In genomic region chr12:97978178-97978651, GRCm38 (mm10) we compare ENCODE assay signal across 19 mouse cellular contexts.
DNase-seq lines count a peak whose midpoint lies in the region; ATAC-seq and TF ChIP-seq lines count a peak whose summit lies in the region.
"Had no signal": no experiment of that assay in that cellular context is flagged by ENCODE, and none has a peak within 500 bp of the region (broad histone marks: within the 10 kb centered on the region; RNA-seq: fewer than 3 reads in every experiment).

No protein-coding gene starts in this region.

- H3K4me1 ChIP-seq in cerebellum, adult 2 months (ENCODE audit: control insufficient read depth, insufficient read depth, low read length), result no peaks in the 10 kb centered on the region; the same call in 1 of the 2 replicates
- no peaks in the 10 kb centered on the region for H3K4me1 ChIP-seq in hindbrain, embryonic 15.5 days (replicated peaks)
- peaks cover 11% of the 10 kb centered on the region; the same call in 1 of the 2 replicates for H3K4me1 ChIP-seq in hindbrain, embryonic 13.5 days (replicated peaks)
- H3K4me1 ChIP-seq in forebrain, embryonic 15.5 days, result peaks cover 13% of the 10 kb centered on the region
- H3K4me1 ChIP-seq in midbrain, postnatal 0 days (ENCODE audit: insufficient read depth, low read length), result no peaks in the 10 kb centered on the region
- H3K4me1 ChIP-seq in neural tube, embryonic 15.5 days, result peaks cover 6% of the 10 kb centered on the region; the same call in 1 of the 2 replicates
- H3K4me1 ChIP-seq: embryonic facial prominence, embryonic 13.5 days; intestine, embryonic 15.5 days; liver, embryonic 13.5 days; neural tube, embryonic 12.5 days had no signal

- 12% methylated on average over 8 of the region's 8 CpGs for WGBS in cerebellum, adult 2 months
- WGBS in hindbrain, embryonic 15.5 days, result 40% methylated on average over 8 of the region's 8 CpGs
- WGBS in hindbrain, embryonic 13.5 days, result 50% methylated on average over 8 of the region's 8 CpGs
- WGBS in forebrain, embryonic 15.5 days, result 24% methylated on average over 8 of the region's 8 CpGs
- 30% methylated on average over 8 of the region's 8 CpGs for whole genome bisulfite sequencing in midbrain, postnatal 0 days
- 50% methylated on average over 8 of the region's 8 CpGs for WGBS in neural tube, embryonic 15.5 days

- H3K27me3 ChIP-seq in cerebellum, adult 2 months (ENCODE audit: control insufficient read depth, insufficient read depth, low read length), result no peaks in the 10 kb centered on the region
- H3K27me3 ChIP-seq in hindbrain, embryonic 15.5 days, result no peaks in the 10 kb centered on the region
- no peaks in the 10 kb centered on the region for H3K27me3 ChIP-seq in hindbrain, embryonic 13.5 days
- no peaks in the 10 kb centered on the region for H3K27me3 ChIP-seq in forebrain, embryonic 15.5 days
- no peaks in the 10 kb centered on the region for H3K27me3 ChIP-seq in midbrain, postnatal 0 days (ENCODE audit: insufficient read depth, low read length)
- H3K27me3 ChIP-seq in neural tube, embryonic 15.5 days (replicated peaks), result no peaks in the 10 kb centered on the region
- H3K27me3 ChIP-seq: CH12.LX; embryonic facial prominence, embryonic 13.5 days; intestine, embryonic 15.5 days; liver, embryonic 13.5 days; neural tube, embryonic 12.5 days; Patski had no signal

- H3K4me3 ChIP-seq in cerebellum, adult 2 months (replicated peaks; ENCODE audit: insufficient read depth, low read depth, low read length), result no peak overlapping the region
- H3K4me3 ChIP-seq in hindbrain, embryonic 15.5 days, result no peak overlapping the region
- H3K4me3 ChIP-seq in hindbrain, embryonic 13.5 days, result no peak overlapping the region
- H3K4me3 ChIP-seq in forebrain, embryonic 15.5 days, result no peak overlapping the region
- H3K4me3 ChIP-seq in midbrain, postnatal 0 days (ENCODE audit: low read depth, low read length), result no peak overlapping the region
- no peak overlapping the region for H3K4me3 ChIP-seq in neural tube, embryonic 15.5 days (replicated peaks)
- H3K4me3 ChIP-seq: embryonic facial prominence, embryonic 13.5 days; intestine, embryonic 15.5 days; liver, embryonic 13.5 days; neural tube, embryonic 12.5 days had no signal

- no peak overlapping the region for H3K9ac ChIP-seq in hindbrain, embryonic 15.5 days
- H3K9ac ChIP-seq in hindbrain, embryonic 13.5 days, result no peak overlapping the region
- H3K9ac ChIP-seq in forebrain, embryonic 15.5 days (replicated peaks), result no peak overlapping the region
- no peak overlapping the region for H3K9ac ChIP-seq in midbrain, postnatal 0 days (replicated peaks; ENCODE audit: low read length, poor library complexity, severe bottlenecking)
- no peak overlapping the region for H3K9ac ChIP-seq in neural tube, embryonic 15.5 days (replicated peaks)
- H3K9ac ChIP-seq: embryonic facial prominence, embryonic 13.5 days; intestine, embryonic 15.5 days; liver, embryonic 13.5 days; neural tube, embryonic 12.5 days had no signal

- DNase-seq in cerebellum, adult 2 months, result peak; percentile 18 to 34
- no peak for DNase-seq in cerebellum, adult 11-12 months
- peak; percentile 62 for DNase-seq in midbrain, postnatal 0 days (ENCODE audit: low spot score)
- DNase-seq in gastrocnemius, postnatal 25 days, result no peak
- DNase-seq: gastrocnemius, postnatal 36 days; liver, embryonic 13.5 days; lung, postnatal 10 days; spleen, adult 18-20 months; thymus, postnatal 25 days had no signal

- H3K9me3 ChIP-seq in hindbrain, embryonic 15.5 days, result no peaks in the 10 kb centered on the region
- H3K9me3 ChIP-seq in hindbrain, embryonic 13.5 days, result no peaks in the 10 kb centered on the region
- no peaks in the 10 kb centered on the region for H3K9me3 ChIP-seq in forebrain, embryonic 15.5 days
- no peaks in the 10 kb centered on the region for H3K9me3 ChIP-seq in midbrain, postnatal 0 days (ENCODE audit: low read length)
- no peaks in the 10 kb centered on the region for H3K9me3 ChIP-seq in neural tube, embryonic 15.5 days (replicated peaks)
- H3K9me3 ChIP-seq: embryonic facial prominence, embryonic 13.5 days; intestine, embryonic 15.5 days; liver, embryonic 13.5 days; neural tube, embryonic 12.5 days had no signal

- no peak overlapping the region for H3K4me2 ChIP-seq in hindbrain, embryonic 15.5 days
- no peak overlapping the region for H3K4me2 ChIP-seq in hindbrain, embryonic 13.5 days
- H3K4me2 ChIP-seq in forebrain, embryonic 15.5 days (replicated peaks), result no peak overlapping the region
- H3K4me2 ChIP-seq in midbrain, postnatal 0 days (ENCODE audit: low read depth, low read length, poor library complexity, severe bottlenecking), result no peak overlapping the region
- H3K4me2 ChIP-seq in neural tube, embryonic 15.5 days, result no peak overlapping the region
- H3K4me2 ChIP-seq: embryonic facial prominence, embryonic 13.5 days; intestine, embryonic 15.5 days; liver, embryonic 13.5 days; neural tube, embryonic 12.5 days had no signal

- ATAC-seq in hindbrain, embryonic 15.5 days (ENCODE audit: low FRiP score, low read depth), result peak; percentile 76
- ATAC-seq in hindbrain, embryonic 13.5 days (ENCODE audit: low FRiP score), result no peak
- ATAC-seq in forebrain, embryonic 15.5 days (replicated peaks), result peak; percentile 95
- ATAC-seq in midbrain, postnatal 0 days (ENCODE audit: low FRiP score), result no peak; the same call in 1 of the 2 replicates
- ATAC-seq in neural tube, embryonic 15.5 days (ENCODE audit: low FRiP score), result no peak
- ATAC-seq: intestine, embryonic 15.5 days; Patski had no signal

- TF ChIP-seq CTCF in cerebellum, adult 2 months (IDR thresholded peaks at IDR 0.05; ENCODE audit: borderline replicate concordance, insufficient read depth, low read depth, low read length), result no peak
- TF ChIP-seq CTCF in midbrain, postnatal 0 days (IDR thresholded peaks at IDR 0.05), result no peak

- no peak for TF ChIP-seq POLR2A in cerebellum, adult 2 months (IDR thresholded peaks at IDR 0.05; ENCODE audit: borderline replicate concordance, insufficient read depth, low read length)

- H3K36me3 ChIP-seq in hindbrain, embryonic 15.5 days, result no peaks in the 10 kb centered on the region
- H3K36me3 ChIP-seq in hindbrain, embryonic 13.5 days, result no peaks in the 10 kb centered on the region
- no peaks in the 10 kb centered on the region for H3K36me3 ChIP-seq in forebrain, embryonic 15.5 days
- no peaks in the 10 kb centered on the region for H3K36me3 ChIP-seq in midbrain, postnatal 0 days (ENCODE audit: insufficient read depth, low read length)
- H3K36me3 ChIP-seq in neural tube, embryonic 15.5 days, result no peaks in the 10 kb centered on the region
- H3K36me3 ChIP-seq: embryonic facial prominence, embryonic 13.5 days; intestine, embryonic 15.5 days; liver, embryonic 13.5 days; neural tube, embryonic 12.5 days had no signal

- no peak overlapping the region for H3K27ac ChIP-seq in cerebellum, adult 2 months (ENCODE audit: insufficient read depth, low read length)
- H3K27ac ChIP-seq in hindbrain, embryonic 15.5 days (replicated peaks), result no peak overlapping the region
- no peak overlapping the region for H3K27ac ChIP-seq in hindbrain, embryonic 13.5 days
- H3K27ac ChIP-seq in forebrain, embryonic 15.5 days (replicated peaks), result peak overlapping the region; percentile 73
- no peak overlapping the region for H3K27ac ChIP-seq in midbrain, postnatal 0 days (ENCODE audit: low read depth, low read length)
- H3K27ac ChIP-seq in neural tube, embryonic 15.5 days (replicated peaks), result no peak overlapping the region
- H3K27ac ChIP-seq: embryonic facial prominence, embryonic 13.5 days; intestine, embryonic 15.5 days; kidney, postnatal 0 days; liver, embryonic 13.5 days; neural tube, embryonic 12.5 days had no signal

Comparison
In these comparisons a context has a peak if more than half of its experiments do, and no peak if none do; other contexts are left out.
1. DNase-seq: peak in cerebellum, adult 2 months (2 of 2) and midbrain, postnatal 0 days (single experiment); none in cerebellum, adult 11-12 months (single experiment) and gastrocnemius, postnatal 25 days (single experiment).
2. ATAC-seq: peak in hindbrain, embryonic 15.5 days (single experiment) and forebrain, embryonic 15.5 days (single experiment); none in hindbrain, embryonic 13.5 days (single experiment), midbrain, postnatal 0 days (single experiment) and neural tube, embryonic 15.5 days (single experiment).